Mouse (Mus musculus) spleen, embryonic (tissue): ENCODE measurements at regions not wholly inside any gene's neighbourhood (a gene's known extent, or its start where the extent isn't known, plus 50 kb on each side); places are given as distances from the start of the nearest gene placed in this dataset.

ENCODE experiments used
- CTCF ChIA-PET: fragments of 350-600 bp; sonication (Branson Sonifier 250); formaldehyde crosslinking; loops from one replicate; lab custom pipeline; 2022; lab: Charles Lee

DNA sequence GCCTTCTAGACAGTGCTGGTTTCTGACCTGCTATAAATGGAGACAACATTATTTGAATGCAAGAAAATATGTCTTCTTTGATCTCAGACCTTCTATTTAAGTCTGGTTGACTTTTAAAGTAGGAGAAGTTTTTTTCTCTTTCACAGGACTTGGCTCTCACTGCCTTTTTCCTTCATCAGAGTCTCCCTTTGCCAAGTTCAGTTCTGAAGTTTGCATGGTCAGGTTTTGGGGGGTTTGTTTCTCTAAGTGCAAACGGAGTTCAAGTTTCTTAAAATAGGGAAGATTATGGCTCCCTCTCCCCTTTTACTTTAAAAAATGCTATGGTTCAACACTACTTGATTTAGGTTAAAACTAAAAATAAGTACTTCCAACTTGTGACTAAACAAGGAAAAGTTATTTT, 106.2 kb upstream of the Adamts5 start:
- CTCF ChIA-PET = no interaction called here

DNA sequence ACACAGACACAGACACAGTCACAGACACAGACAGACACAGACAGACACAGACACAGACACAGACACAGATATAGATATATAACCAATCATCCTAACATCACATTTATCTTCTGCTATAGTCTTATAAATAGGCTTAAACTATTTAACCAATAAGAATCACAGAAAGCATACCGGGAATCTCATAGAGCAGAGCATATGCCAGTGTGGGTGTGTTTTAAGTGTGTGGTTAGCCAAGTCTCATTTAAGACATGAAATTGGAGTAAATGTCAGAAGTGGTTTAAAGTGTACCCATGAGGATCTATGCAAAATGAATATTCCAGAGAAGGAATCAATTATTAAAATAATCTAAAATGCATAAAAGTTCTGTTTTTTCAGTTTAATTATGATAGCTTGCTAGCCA, 99.2 kb upstream of the Adamts5 start:
- CTCF ChIA-PET = no interaction called here

DNA sequence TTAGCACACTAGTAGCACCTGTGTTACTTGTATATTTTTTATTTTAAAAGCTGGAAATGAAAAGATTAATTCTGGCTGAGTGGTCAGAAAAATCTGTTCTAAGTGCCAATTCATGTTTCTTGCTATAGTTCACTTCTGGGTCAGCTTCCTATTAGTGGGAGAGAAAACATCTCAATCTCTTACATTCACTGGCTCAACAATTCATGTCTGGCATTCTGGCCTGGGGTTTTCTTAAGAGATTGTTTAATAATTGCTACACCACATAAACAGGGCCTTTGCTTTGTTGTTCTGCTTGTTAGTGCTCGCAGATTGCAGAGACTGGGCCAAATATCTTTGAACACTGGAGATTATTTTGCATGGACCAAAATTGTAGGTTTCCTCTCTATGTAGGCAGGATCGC, 84.2 kb upstream of the Adamts5 start:
- CTCF ChIA-PET = no interaction called here

DNA sequence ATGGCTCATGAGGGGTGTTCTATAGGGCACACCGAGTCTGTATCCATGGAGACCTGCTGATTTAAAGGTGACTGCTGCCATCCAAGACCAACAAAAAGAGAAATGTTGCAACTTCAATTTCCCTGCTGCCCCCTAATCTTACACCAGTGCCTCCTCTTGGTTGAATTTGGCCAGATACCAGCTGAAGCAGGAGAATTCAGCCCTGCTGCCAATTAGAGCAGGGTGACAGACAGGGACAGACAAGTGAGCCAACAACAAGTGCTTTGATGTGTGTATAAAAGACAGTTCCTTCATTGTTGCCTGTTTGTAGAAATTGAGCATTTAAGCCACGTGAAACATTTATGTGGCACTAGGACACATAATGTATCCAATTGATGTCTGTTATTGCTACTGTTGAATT, 75.5 kb upstream of the Adamts5 start:
- CTCF ChIA-PET = no interaction called here

DNA sequence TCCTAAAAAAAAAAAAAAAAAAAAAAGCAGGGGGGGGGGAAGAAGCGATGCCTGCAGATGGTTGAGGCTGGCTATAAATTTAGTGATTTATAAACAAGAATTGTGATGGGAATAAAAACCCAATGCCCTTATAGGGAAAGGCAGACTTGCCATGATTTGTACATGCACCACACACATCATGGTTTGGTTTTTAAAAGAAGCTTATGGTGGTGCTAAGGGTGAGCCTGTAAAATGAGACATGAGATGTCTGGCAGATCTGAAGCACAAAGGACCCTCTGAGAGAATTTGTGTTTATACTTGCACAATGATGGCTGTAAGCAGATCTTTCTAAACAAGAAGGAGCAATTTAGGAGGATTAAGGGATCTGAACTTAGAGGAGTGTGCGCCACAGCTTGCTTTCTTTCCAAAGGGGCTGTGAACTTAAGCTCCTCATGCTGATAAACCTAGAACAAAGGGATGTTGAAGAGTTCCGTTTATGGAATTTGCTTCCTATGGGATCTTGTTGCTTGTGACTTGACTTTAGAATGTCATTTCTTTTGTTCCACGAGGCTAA, 65.3 kb upstream of the Adamts5 start:
- CTCF ChIA-PET = no interaction called here

DNA sequence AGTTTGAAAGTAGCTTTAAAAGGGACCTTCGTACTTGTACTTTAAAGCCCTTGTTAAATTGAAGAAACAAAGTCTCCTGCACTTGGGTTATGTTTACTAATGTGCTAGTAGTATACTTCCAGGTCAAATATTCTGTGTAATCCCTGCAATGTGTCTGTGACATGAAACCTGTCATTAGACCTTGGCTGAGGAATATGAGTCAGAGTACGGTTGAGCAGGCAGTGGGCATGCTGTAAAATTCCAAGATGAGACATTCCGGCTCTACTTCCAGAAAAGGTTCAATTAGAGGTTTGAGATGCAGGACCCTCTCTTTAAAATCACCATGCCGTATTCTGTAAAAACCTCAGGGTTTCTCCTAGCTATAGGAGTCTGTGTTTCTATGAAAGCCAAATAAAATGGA, 64.6 kb upstream of the Adamts5 start:
- CTCF ChIA-PET = no interaction called here

DNA sequence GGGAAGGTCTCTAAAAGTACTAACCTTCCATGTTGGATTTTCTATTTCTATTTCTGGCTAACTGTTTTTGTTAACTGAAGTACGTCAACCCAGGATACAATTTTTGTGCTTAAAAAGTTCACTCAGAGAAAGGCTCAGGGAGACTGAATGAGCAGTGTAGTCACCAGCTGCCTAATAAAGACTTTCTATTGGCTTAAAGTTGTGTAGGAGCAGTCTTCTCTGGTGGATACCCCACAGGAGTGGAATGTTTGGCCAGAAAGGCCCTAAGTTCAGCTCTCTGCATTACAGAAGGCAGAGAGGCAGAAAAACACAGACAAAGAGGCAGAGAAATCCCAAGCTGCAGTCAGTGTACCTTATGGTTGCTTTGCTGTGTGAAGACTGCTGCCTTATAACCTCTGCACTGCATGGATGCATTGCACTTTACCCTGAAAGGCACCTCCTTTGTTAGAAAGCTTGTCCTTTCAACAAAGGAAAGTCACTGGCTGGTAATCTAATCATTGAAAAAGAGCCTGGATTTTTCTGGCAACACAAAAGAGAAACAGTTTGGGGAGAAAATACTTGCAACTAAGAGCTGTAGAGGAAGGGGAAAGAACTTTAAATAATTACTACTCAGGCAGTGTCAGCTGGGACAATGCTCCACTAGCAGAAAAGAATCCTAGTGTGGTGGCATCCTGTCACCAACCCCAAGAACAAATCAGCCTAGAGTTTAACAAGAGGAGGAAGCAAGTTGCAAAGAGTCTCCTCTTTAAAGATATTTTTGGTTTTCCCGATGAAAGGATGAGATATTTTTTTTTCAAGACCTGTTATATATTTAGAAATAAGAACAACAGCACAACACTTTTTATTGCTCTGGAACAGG, 63.0 kb upstream of the Adamts5 start:
- CTCF ChIA-PET = no interaction called here

DNA sequence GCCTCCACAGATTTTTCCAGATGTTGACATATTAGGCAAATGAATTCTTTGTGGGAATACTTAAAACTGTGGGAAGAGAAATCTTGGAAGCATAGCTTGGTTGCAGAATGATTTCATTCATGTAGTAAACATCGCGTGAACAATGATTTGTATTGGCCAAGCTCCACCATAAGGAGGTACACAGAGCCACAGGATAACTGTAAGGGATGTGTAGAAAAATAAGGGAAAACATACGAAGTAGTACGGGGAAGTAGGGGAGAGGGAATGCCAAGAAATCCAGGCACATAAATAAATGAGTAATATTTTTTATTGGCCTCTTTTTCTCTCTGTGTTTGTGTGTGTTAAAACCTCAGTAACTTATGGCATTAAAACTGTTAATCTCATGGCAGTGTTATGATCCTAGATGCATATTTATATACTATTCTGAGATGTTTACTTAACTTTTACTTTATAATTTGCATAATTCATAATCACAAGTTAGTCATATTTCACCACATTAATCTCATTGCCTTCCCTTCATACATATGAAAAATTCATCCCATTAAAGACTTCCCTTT, 54.5 kb upstream of the Adamts5 start:
- CTCF ChIA-PET = no interaction called here

DNA sequence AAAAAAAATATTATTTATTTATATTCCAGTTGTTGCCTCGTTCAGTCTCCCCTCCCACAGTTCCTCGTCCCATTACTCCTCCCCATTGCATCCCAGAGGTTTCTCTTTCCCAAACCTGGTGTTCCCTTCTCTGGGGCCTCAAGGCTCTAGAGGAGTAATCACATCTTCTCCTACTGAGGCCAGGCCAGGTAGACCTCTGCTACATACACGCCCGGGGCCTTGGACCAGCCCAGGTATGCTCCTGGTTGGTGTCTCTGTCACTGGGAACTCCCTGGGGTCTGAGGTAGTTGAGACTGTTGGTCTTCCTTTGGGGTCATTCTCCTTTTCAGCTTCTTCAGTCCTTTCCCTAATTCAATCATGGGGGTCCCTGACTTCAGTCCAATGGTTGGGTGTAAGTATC, 50.0 kb upstream of the Adamts5 start:
- CTCF ChIA-PET = no interaction called here
